Mouse (Mus musculus) effector memory CD4-positive, alpha-beta T cell, adult 5 months (primary cell): Measurements from ENCODE around the gene Aes. TPM values are rescaled to one million over a fixed set of nuclear protein-coding genes. Genes with fewer than 3 reads are reported as not detected.

Source experiments
- polyA plus RNA-seq: library from polyadenylated mRNA; unstranded; fragments of 100-300 nt; shearing (Covaris generic); gene quantifications from one replicate; pipeline ENCODE4 v1.2.1, GENCODE M21; 2017

The Aes gene
- polyA plus RNA-seq = 893 TPM

DNA sequence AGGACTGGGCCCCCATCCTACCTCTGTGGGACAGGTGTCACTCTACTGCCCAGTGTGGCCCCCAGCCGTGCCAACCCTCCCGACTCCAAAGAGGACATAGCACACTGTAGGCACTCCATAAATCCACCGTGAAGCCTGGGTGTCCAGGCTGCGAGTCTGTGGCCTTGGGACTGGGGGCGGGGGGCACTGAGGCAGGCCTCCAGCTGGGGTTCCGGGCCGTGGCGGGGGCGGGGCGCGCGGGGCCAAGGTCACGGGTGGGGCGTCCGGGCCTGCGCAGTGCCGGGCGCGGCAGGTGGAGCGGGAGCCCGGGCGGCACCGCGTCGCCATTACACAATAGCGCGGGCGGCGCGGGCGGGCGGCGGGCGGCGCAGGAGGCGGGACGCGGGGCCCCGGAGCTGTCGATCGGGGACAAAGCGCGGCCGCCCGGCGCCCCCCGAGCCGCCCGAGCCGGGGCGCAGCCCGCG, at the start of gene Aes:
Aes (plus strand) TSS at position 326 of the 464 bp plus-strand sequence.

DNA sequence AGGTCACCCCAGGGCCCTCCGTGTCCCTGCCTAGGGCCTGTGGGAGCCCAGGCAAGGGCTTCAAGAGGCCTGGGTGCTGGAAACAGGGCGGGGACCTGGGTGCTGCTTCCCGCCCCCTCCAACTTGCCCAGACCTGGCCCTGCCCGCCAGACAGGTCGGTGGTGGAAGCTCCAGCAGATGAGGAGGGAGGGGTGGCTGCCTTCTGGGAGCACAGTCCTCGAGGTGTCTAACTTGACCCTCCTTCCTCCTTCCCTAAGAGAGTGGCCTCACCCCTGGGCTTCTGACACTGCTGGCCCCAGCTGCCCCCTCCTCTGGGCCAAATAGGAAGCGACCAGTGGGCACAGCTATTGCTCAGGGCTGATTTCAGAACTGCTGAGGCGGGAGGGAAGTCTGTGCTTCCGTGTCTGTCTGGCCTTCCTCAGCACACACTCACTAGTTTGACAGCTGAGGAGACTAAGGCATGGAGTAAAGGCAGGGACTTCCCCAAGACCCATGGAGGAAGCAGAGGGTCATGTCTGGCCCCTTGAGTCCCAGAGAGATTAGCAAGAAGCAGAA, 35.2 kb upstream of the Aes start, which contains the start of gene Gna15:
Gna15 (minus strand) TSS at position 175 of the 555 bp plus-strand sequence.

DNA sequence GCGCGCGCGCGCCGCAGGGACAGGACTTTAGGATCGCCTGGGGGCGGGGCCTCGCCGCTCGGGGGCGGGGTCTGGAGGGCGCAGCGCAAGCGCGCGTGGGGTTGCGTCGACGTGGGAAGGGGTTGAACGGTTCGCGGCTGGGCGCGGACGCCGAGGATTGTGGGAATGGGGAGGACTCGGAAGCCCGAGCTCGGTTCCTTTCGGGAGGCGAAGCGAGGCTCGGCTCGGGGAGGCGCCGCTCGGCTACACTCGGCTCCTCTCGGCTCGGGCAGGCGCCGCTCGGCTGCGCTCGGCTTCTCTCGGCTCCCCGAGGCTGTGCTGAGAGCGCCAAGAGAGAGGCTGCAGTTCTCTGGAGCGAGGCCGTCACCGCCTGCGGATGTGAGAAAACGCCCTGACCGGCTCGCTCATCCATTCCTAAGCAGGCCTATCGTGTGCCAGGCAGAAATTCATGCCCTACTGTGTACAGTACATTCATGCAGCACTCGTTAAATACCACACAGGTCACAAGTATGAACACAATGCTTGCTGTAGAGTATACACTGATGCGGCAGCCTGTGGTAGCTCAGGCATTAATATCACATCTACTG, 14.0 kb upstream of the Aes start, which contains the start of gene Gna11:
Gna11 (minus strand) TSS at position 30 of the 587 bp plus-strand sequence.

DNA sequence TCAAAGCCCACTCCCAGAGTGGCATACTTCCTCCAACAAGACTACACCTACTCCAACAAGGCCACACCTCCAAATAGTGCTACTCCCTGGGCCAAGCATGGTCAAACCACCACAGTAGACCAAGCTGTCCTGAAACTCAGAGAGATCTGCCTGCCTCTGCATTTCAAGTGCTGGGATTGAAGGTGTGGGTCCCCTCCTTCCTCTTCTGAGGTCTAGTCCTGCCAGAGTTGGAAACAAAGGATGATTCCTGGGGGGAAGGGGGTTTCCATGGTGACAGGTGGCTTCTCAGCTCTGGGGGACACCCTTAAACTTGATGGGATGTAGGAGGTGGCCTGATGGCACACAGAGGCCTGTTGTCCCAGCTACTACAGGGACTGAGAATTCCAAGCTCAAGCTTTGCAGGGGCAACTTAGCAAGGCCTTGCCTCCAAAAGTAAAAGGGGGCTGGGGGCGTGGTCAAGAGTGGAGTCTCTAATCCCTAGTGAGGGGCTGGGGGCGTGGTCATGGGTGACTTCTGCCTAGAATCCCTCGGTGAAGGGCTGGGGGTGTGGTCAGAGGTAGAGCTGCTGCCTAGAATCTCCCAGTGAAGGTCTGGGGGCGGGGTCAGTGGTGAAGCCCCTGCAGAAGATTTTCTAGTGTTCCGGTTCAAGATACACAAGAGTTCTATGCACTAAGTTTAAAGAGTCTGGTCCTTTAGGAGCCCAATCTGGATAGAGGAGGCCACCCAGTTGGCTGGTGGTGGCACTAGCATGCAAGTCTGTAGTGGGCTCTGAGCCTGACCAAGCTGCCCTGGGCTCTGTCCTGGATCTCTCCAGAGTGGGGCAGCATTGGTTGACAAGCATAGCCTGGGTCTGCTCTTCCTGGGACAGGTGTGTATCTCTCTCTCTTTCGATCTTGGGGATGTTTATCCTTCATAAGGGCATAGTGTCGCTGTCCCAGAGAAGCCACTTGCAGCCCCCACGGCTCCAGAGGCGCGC, 15.1 kb downstream of the Aes start, which contains the start of gene Tle2:
Tle2 (plus strand) TSS at position 481 of the 976 bp plus-strand sequence.

DNA sequence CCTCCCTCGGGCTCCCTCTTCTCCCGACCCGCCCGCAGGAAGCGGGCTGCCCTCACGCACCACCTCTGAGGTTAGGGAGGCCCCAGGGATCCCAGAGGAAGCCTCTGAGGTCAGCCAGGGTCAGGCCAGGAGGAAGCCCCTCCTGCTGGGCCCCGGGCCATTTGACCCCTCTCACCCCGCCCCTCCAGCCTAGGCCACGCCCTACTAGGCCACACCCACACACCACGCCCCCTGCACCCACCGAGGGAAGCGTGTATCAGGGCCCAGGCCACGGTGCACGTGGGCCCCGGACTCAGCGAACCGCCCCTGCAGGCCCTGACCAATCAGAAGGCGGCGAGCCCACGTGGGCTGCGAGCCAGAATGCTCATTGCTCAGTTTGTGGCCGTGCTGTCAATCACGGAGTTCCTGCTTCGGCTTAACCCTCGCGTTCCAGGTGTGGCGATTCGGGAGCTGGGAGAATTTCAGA, 41.5 kb downstream of the Aes start, which contains the start of gene Tle6:
Tle6 (minus strand) TSS at position 336 of the 466 bp plus-strand sequence.

DNA sequence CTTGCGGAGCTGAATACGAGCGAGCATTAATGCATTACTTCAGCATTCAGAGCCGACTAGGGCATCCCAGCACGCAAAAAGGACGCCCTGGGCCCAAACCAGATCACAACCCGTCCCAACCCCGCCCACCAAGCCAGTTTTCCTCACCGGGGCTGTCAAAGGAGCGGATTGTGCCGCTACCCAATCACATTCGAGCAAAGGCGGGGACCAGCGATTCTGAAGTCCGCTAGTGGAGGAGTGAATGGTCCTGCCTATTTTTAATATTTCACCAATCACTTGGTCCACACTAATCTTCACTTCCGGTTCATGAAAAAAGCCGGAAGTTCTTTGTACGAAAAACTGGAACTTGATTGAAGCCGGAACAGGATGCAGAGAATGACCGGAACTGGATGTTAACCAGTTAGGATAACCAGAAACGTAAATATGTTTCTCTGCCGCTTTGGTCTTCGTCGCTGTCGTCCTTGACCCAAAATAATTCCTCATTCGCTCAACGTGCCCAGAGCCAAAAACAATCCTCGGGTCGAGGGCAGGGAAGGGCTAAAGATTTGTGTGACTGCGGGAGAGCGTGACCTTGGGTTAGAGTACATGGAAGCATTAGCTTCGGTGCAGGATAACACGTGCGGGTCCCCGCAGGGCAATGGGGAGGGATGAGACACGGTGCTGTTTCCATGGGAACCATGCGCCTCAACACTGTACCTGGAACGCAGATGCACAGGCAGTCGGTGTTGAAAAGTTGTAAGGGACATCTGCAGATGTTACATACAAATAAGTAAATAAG, 46.9 kb downstream of the Aes start, which contains the start of gene BC025920:
BC025920 (plus strand) TSS at position 297 of the 778 bp plus-strand sequence.

Other genes starting within 250 kb of the Aes start
- gene Cactin, start 238.4 kb upstream of the Aes start, polyA plus RNA-seq = 42.4 TPM
- gene Tbxa2r, start 230.8 kb upstream of the Aes start, polyA plus RNA-seq = 14.6 TPM
- not detected for gene Gipc3, start 216.2 kb upstream of the Aes start, polyA plus RNA-seq
- 27.3 TPM for gene Hmg20b, start 209.0 kb upstream of the Aes start, polyA plus RNA-seq
- gene Mfsd12, start 202.0 kb upstream of the Aes start, polyA plus RNA-seq = 3.1 TPM
- gene 4930404N11Rik, start 193.7 kb upstream of the Aes start, polyA plus RNA-seq = not detected
- gene Fzr1, start 181.0 kb upstream of the Aes start, polyA plus RNA-seq = 46.9 TPM
- gene Dohh, start 175.1 kb upstream of the Aes start, polyA plus RNA-seq = 41.2 TPM
- 1.6 TPM for gene Gm48551, start 175.0 kb upstream of the Aes start, polyA plus RNA-seq
- gene Gm48552, start 170.5 kb upstream of the Aes start, polyA plus RNA-seq = 1.6 TPM
- 1.1 TPM for gene Smim24, start 166.4 kb upstream of the Aes start, polyA plus RNA-seq
- 17.9 TPM for gene Nfic, start 103.9 kb upstream of the Aes start, polyA plus RNA-seq
- not detected for gene Celf5, start 76.8 kb upstream of the Aes start, polyA plus RNA-seq
- 104 TPM for gene Ncln, start 63.1 kb upstream of the Aes start, polyA plus RNA-seq
- gene S1pr4, start 59.4 kb upstream of the Aes start, polyA plus RNA-seq = 64.0 TPM
- gene Gna15, start 35.3 kb upstream of the Aes start, polyA plus RNA-seq = 89.2 TPM
- 9.8 TPM for gene Gna11, start 14.3 kb upstream of the Aes start, polyA plus RNA-seq
- 1.2 TPM for gene Tle2, start 15.1 kb downstream of the Aes start, polyA plus RNA-seq
- 1.5 TPM for gene Tle6, start 41.6 kb downstream of the Aes start, polyA plus RNA-seq
- gene BC025920, start 46.8 kb downstream of the Aes start, polyA plus RNA-seq = 2.0 TPM
- gene Sirt6, start 68.3 kb downstream of the Aes start, polyA plus RNA-seq = 7.3 TPM
- gene Ankrd24, start 69.1 kb downstream of the Aes start, polyA plus RNA-seq = 2.4 TPM
- 1.9 TPM for gene Gm10778, start 89.6 kb downstream of the Aes start, polyA plus RNA-seq
- 10.5 TPM for gene Zfp433, start 145.3 kb downstream of the Aes start, polyA plus RNA-seq
- 15.5 TPM for gene Gm3055, start 211.7 kb downstream of the Aes start, polyA plus RNA-seq